ENCODE assay signal across 9 mouse cellular contexts in the genomic region with DNA sequence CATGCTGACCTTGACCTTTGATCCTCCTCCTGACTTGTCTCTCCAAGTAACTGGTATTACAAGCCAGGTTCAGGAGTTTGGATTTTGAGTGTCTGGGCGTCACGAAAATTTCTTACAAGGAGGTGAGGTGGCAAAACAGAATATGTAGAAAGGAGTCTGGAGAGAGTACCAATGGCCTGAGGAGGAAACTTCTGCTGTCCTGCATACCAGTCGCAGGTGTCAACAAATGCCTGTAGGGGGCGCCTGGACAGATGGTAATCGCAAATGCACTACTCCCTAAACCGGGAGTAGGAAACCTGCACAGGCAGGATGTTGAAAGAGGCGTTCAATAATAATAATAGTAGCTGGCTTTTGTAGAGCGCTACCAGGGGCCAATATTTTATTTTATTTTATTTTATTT. TPM values are rescaled to one million over a fixed set of nuclear protein-coding genes. Genes with fewer than 3 reads are reported as not detected.
DNase-seq lines count a peak whose midpoint lies in the region; ATAC-seq and TF ChIP-seq lines count a peak whose summit lies in the region.
"Had no signal": no experiment of that assay in that cellular context is flagged by ENCODE, and none has a peak within 500 bp of the region (broad histone marks: within the 10 kb centered on the region; RNA-seq: fewer than 3 reads in every experiment).

No protein-coding gene starts in this region.

- no peaks in the 10 kb centered on the region for H3K9me3 ChIP-seq in midbrain, embryonic 14.5 days (ENCODE audit: control insufficient read depth, low read length)
- no peaks in the 10 kb centered on the region for H3K9me3 ChIP-seq in midbrain, embryonic 15.5 days
- no peaks in the 10 kb centered on the region for H3K9me3 ChIP-seq in lung, postnatal 0 days (ENCODE audit: low read length)

- DNase-seq in midbrain, embryonic 14.5 days: peak; percentile 77
- peak; percentile 89 for DNase-seq in ZHBTc4 (ENCODE audit: low read depth, low spot score)
- DNase-seq in kidney, adult 9 months: peak; percentile 78
- DNase-seq in lung, postnatal 0 days (ENCODE audit: low spot score): peak; percentile 81
- DNase-seq in spleen, adult 18-20 months: peak; percentile 47 to 78

- WGBS in midbrain, embryonic 14.5 days: 33% methylated on average over 8 of the region's 8 CpGs
- 36% methylated on average over 8 of the region's 8 CpGs for WGBS in midbrain, embryonic 15.5 days
- 24% methylated on average over 8 of the region's 8 CpGs for WGBS in lung, postnatal 0 days

- H3K27ac ChIP-seq in midbrain, embryonic 14.5 days (replicated peaks; ENCODE audit: low read depth, low read length): no peak overlapping the region
- no peak overlapping the region for H3K27ac ChIP-seq in midbrain, embryonic 15.5 days
- no peak overlapping the region for H3K27ac ChIP-seq in lung, postnatal 0 days (ENCODE audit: low read length)

- no peaks in the 10 kb centered on the region; the same call in 1 of the 2 replicates for H3K27me3 ChIP-seq in midbrain, embryonic 14.5 days (ENCODE audit: control insufficient read depth, insufficient read depth, low read length)
- no peaks in the 10 kb centered on the region for H3K27me3 ChIP-seq in midbrain, embryonic 15.5 days (replicated peaks)
- H3K27me3 ChIP-seq in lung, postnatal 0 days (replicated peaks; ENCODE audit: insufficient read depth, low read length): no peaks in the 10 kb centered on the region

- no peak for ATAC-seq in midbrain, embryonic 14.5 days (ENCODE audit: low FRiP score, low TSS enrichment)
- ATAC-seq in midbrain, embryonic 15.5 days (replicated peaks): no peak
- peak; percentile 71; the same call in 1 of the 2 replicates for ATAC-seq in common myeloid progenitor, adult 5-6 weeks (replicated peaks; ENCODE audit: low read depth, poor library complexity, severe bottlenecking)
- ATAC-seq in lung, postnatal 0 days: peak; percentile 63

- H3K36me3 ChIP-seq in midbrain, embryonic 14.5 days (ENCODE audit: control insufficient read depth, insufficient read depth, low read length): no peaks in the 10 kb centered on the region
- no peaks in the 10 kb centered on the region for H3K36me3 ChIP-seq in midbrain, embryonic 15.5 days (replicated peaks)
- H3K36me3 ChIP-seq in lung, postnatal 0 days (ENCODE audit: insufficient read depth, low read length): no peaks in the 10 kb centered on the region

- H3K4me2 ChIP-seq in midbrain, embryonic 14.5 days (ENCODE audit: low read length): no peak overlapping the region
- no peak overlapping the region for H3K4me2 ChIP-seq in midbrain, embryonic 15.5 days
- H3K4me2 ChIP-seq in lung, postnatal 0 days (replicated peaks; ENCODE audit: low read depth, low read length): no peak overlapping the region

- H3K9ac ChIP-seq in midbrain, embryonic 14.5 days (replicated peaks; ENCODE audit: low read length): no peak overlapping the region
- no peak overlapping the region for H3K9ac ChIP-seq in midbrain, embryonic 15.5 days
- H3K9ac ChIP-seq in lung, postnatal 0 days (replicated peaks; ENCODE audit: low read depth): no peak overlapping the region

- peak; percentile 76 for TF ChIP-seq CTCF in lung, postnatal 0 days (IDR thresholded peaks at IDR 0.05)

- no peak for TF ChIP-seq EP300 in lung, postnatal 0 days (IDR thresholded peaks at IDR 0.05)

- H3K4me1 ChIP-seq in midbrain, embryonic 14.5 days (ENCODE audit: control insufficient read depth, insufficient read depth, low read length): 0 out of 2 replicates have a peak, but pooled peaks cover 12% of the 10 kb centered on the region
- H3K4me1 ChIP-seq in midbrain, embryonic 15.5 days: peaks cover 16% of the 10 kb centered on the region
- peaks cover 7% of the 10 kb centered on the region; the same call in 1 of the 2 replicates for H3K4me1 ChIP-seq in lung, postnatal 0 days (ENCODE audit: insufficient read depth, low read depth, low read length)

- H3K4me3 ChIP-seq in midbrain, embryonic 14.5 days (replicated peaks; ENCODE audit: low read depth, low read length): no peak overlapping the region
- no peak overlapping the region for H3K4me3 ChIP-seq in midbrain, embryonic 15.5 days
- no peak overlapping the region for H3K4me3 ChIP-seq in lung, postnatal 0 days (ENCODE audit: low read depth, low read length)
- H3K4me3 ChIP-seq: myocyte had no signal

RNA-seq across cellular contexts. Expression of gene Tfr2, which starts 15.3 kb away (rescaled TPM):
- polyA plus RNA-seq in midbrain, embryonic 14.5 days (2014; fragmentation: Nextera tagmentation; extraction: Ambion mirVana): 4.0 and 5.6 TPM in 2 replicates
- 6.2 and 7.9 TPM in 2 replicates for polyA plus RNA-seq in midbrain, embryonic 15.5 days (2015; fragmentation: Nextera tagmentation; extraction: Ambion mirVana)
- 45.3 and 63.4 TPM in 2 replicates for total RNA-seq in common myeloid progenitor, adult 5-6 weeks (2017)
- polyA plus RNA-seq in lung, postnatal 0 days (2015; fragmentation: Nextera tagmentation; extraction: Ambion mirVana): 0.33 and 0.87 TPM in 2 replicates

RNA-seq across cellular contexts. Expression of gene Mospd3, which starts 15.9 kb away (rescaled TPM):
- polyA plus RNA-seq in midbrain, embryonic 14.5 days (2014; fragmentation: Nextera tagmentation; extraction: Ambion mirVana): 67.2 and 83.9 TPM in 2 replicates
- 66.9 and 68.2 TPM in 2 replicates for polyA plus RNA-seq in midbrain, embryonic 15.5 days (2015; fragmentation: Nextera tagmentation; extraction: Ambion mirVana)
- 13.3 and 24.0 TPM in 2 replicates for total RNA-seq in common myeloid progenitor, adult 5-6 weeks (2017)
- polyA plus RNA-seq in lung, postnatal 0 days (2015; fragmentation: Nextera tagmentation; extraction: Ambion mirVana): 32.1 and 33.7 TPM in 2 replicates

RNA-seq across cellular contexts. Expression of gene Pcolce, which starts 28.6 kb away (rescaled TPM):
- polyA plus RNA-seq in midbrain, embryonic 14.5 days (2014; fragmentation: Nextera tagmentation; extraction: Ambion mirVana): 3.0 and 11.7 TPM in 2 replicates
- polyA plus RNA-seq in midbrain, embryonic 15.5 days (2015; fragmentation: Nextera tagmentation; extraction: Ambion mirVana): 15.1 and 16.7 TPM in 2 replicates
- total RNA-seq in common myeloid progenitor, adult 5-6 weeks (2017): not detected in 2 replicates
- polyA plus RNA-seq in lung, postnatal 0 days (2015; fragmentation: Nextera tagmentation; extraction: Ambion mirVana): 86.6 and 101 TPM in 2 replicates

RNA-seq across cellular contexts. Expression of gene Actl6b, which starts 31.7 kb away (rescaled TPM):
- 234 and 291 TPM in 2 replicates for polyA plus RNA-seq in midbrain, embryonic 14.5 days (2014; fragmentation: Nextera tagmentation; extraction: Ambion mirVana)
- 339 and 342 TPM in 2 replicates for polyA plus RNA-seq in midbrain, embryonic 15.5 days (2015; fragmentation: Nextera tagmentation; extraction: Ambion mirVana)
- not detected in 2 replicates for total RNA-seq in common myeloid progenitor, adult 5-6 weeks (2017)
- 0.15 TPM in 1 of 2 replicates, not detected in the other for polyA plus RNA-seq in lung, postnatal 0 days (2015; fragmentation: Nextera tagmentation; extraction: Ambion mirVana)
- total RNA-seq: gastrocnemius, postnatal 4 days had no signal
- polyA plus RNA-seq: myocyte had no signal

RNA-seq across cellular contexts. Expression of gene Fbxo24, which starts 43.8 kb away (rescaled TPM):
- 0.09 and 0.18 TPM in 2 replicates for polyA plus RNA-seq in midbrain, embryonic 14.5 days (2014; fragmentation: Nextera tagmentation; extraction: Ambion mirVana)
- polyA plus RNA-seq in midbrain, embryonic 15.5 days (2015; fragmentation: Nextera tagmentation; extraction: Ambion mirVana): 0.13 and 0.17 TPM in 2 replicates
- not detected in 2 replicates for total RNA-seq in common myeloid progenitor, adult 5-6 weeks (2017)
- polyA plus RNA-seq in lung, postnatal 0 days (2015; fragmentation: Nextera tagmentation; extraction: Ambion mirVana): 0.19 and 0.51 TPM in 2 replicates

Comparison
In these comparisons a context has a peak if more than half of its experiments do, and no peak if none do; other contexts are left out.
1. ATAC-seq: peak in common myeloid progenitor, adult 5-6 weeks (single experiment) and lung, postnatal 0 days (single experiment); none in midbrain, embryonic 14.5 days (single experiment) and midbrain, embryonic 15.5 days (single experiment).
2. Peak in every context shown above with its lines, with median percentiles within 50 percentile points of each other: DNase-seq.